Mouse (Mus musculus): ENCODE results near the gene Ccl28.
"Not testable (repeated sequence)": the region's sequence is repeated elsewhere in the genome, so short reads cannot be mapped to it uniquely, and the experiment has no call there.

Gene Ccl28

GRCm38 (mm10) chr13:119648891-119649698, 25.5 kb downstream of the Ccl28 start:
- DNase-seq (ENCODE audit: low read depth, low spot score), result no peak

- no peak for DNase-seq (ENCODE audit: low read depth, low spot score)
These were observed 26.1 kb downstream of the Ccl28 start for GRCm38 (mm10) chr13:119649699-119650046.

GRCm38 (mm10) chr13:119654734-119655133, 31.1 kb downstream of the Ccl28 start:
- no peak for DNase-seq (ENCODE audit: low read depth, low spot score)

- no peak for DNase-seq (ENCODE audit: low read depth, low spot score)
These were observed 32.6 kb downstream of the Ccl28 start for GRCm38 (mm10) chr13:119656246-119656645.

- peak; percentile 17 for DNase-seq (ENCODE audit: low read depth, low spot score)
These were observed 33.3 kb downstream of the Ccl28 start for GRCm38 (mm10) chr13:119656846-119657416.

- DNase-seq (ENCODE audit: low read depth, low spot score), result not testable (repeated sequence)
These were observed 37.8 kb downstream of the Ccl28 start for GRCm38 (mm10) chr13:119661420-119661819.

GRCm38 (mm10) chr13:119678794-119679193, 55.2 kb downstream of the Ccl28 start:
- no peak for DNase-seq (ENCODE audit: low read depth, low spot score)

- DNase-seq (ENCODE audit: low read depth, low spot score), result no peak
These were observed 56.1 kb downstream of the Ccl28 start for GRCm38 (mm10) chr13:119679721-119680120.

GRCm38 (mm10) chr13:119681161-119681560, 57.5 kb downstream of the Ccl28 start:
- no peak for DNase-seq (ENCODE audit: low read depth, low spot score)

DNA sequence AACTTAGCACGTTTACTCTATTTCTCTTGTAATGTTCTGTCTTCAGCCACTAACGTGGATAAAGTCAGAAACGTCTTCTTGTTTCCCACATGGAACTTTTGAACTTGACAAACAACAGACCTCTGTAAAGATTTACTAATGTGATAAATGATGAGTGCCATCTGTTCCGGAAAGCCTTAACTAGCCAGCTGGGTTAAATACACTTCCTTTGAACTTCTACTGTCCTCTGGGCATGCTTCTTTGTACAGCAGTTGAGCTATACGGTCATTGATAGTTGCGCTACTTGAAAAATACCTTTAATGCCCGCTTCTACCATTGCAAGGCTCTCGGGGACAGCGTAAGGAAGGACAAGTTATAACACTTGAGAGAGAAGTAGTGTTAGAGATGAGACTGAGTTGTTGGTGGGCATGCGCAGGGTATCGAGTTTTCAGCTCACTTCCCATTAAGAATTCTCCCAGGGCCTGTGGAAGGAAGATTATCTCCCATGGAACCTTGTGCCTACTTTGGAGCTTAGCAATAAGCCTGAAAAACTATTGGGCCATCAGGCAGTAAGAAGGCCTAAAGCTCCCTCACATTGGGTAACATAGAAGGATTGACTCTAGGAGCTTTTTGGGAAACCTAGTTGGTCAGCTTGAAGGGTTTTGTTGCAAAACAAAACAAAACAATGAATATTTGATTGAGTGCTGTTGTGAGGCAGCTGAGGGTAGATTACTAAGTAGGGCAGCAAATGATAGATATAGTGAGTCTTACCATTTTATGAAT, 61.0 kb downstream of the Ccl28 start:
- DNase-seq (ENCODE audit: low read depth, low spot score), result peak; percentile 20

GRCm38 (mm10) chr13:119689709-119690038, 66.1 kb downstream of the Ccl28 start:
- DNase-seq (ENCODE audit: low read depth, low spot score), result no peak

GRCm38 (mm10) chr13:119690039-119690728, 66.6 kb downstream of the Ccl28 start, which contains the start of gene Hmgcs1:
Gene Hmgcs1, plus strand, starts transcription at chr13:119690379.
- peak; percentile 100 for DNase-seq (ENCODE audit: low read depth, low spot score)

GRCm38 (mm10) chr13:119690876-119691620, 67.4 kb downstream of the Ccl28 start:
- DNase-seq (ENCODE audit: low read depth, low spot score), result no peak

DNA sequence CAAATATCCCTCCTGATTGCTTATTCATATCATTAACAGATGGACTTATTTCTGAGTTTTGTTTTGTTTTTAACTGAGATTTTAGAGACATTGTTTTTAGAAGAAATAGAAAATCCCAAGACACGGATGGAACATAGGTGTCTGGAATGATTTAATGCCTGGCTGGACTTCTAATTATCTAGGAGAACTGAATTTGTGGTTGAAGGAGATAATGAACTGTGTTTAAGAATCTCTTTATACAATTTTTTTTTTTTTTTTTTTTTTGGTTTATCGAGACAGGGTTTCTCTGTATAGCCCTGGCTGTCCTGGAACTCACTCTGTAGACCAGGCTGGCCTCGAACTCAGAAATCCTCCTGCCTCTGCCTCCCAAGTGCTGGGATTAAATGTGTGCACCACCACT, 68.3 kb downstream of the Ccl28 start:
- DNase-seq (ENCODE audit: low read depth, low spot score), result not testable (repeated sequence)

DNA sequence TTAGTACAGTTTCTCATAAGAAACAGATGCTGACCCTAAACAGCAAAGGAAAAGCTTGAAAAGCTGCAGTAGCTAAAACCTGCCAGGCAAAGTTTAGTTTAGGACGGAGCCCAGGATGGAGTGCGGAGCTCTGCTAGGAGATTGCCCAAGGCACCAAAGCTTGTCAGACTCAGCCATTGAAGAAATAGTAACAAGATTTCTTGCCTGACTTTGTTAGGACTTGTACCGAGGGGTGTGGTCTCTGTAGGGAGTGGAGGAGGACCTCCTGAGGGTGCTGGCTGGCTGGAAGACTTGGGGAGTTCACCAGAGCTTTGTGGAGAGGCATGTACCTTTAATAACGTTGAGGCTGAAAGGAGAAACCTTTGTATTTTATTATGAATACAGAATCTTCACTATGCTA, 72.1 kb downstream of the Ccl28 start:
- DNase-seq (ENCODE audit: low read depth, low spot score), result no peak

GRCm38 (mm10) chr13:119696496-119696895, 72.9 kb downstream of the Ccl28 start:
- no peak for DNase-seq (ENCODE audit: low read depth, low spot score)

- no peak for DNase-seq (ENCODE audit: low read depth, low spot score)
These were observed 74.8 kb downstream of the Ccl28 start for GRCm38 (mm10) chr13:119698436-119698835.

All from forelimb bud, embryonic 11.5 days (tissue).